Mouse (Mus musculus) kidney, adult 2 months (tissue): ENCODE data around the gene Klrb1b.
"Not testable (repeated sequence)": the region's sequence is repeated elsewhere in the genome, so short reads cannot be mapped to it uniquely, and the experiment has no call there.

Source experiments
- CTCF ChIP-seq: fragments of 200-500 bp; conservative IDR thresholded peaks from 2 replicates; pipeline ENCODE4 v1.5.1; 2011; ENCODE audit warnings: low read depth, mild to moderate bottlenecking, control low read depth, low read length, moderate library complexity, mixed read lengths; ENCODE audit not compliant: insufficient read depth, insufficient read length
- POLR2A ChIP-seq: fragments of 200-500 bp; IDR thresholded peaks from one replicate; pipeline ENCODE4 v1.6.1; 2011; ENCODE audit warnings: low read depth, low read length, control low read depth

GRCm38 (mm10) chr6:128766486-128767254, 59.5 kb downstream of the Klrb1b start:
- peak; percentile 62 for TF ChIP-seq CTCF
- TF ChIP-seq POLR2A = not testable (repeated sequence)
